Mouse (Mus musculus) forebrain, embryonic 14.5 days (tissue): ENCODE measurements around the gene Wasf2. TPM values are rescaled to one million over a fixed set of nuclear protein-coding genes. Genes with fewer than 3 reads are reported as not detected.

Experiments used
- ATAC-seq: fragments of 200-750 bp; cut with Nextera tagmentation; 2 replicates; pipeline ENCODE4 v1.8.0; 2017; ENCODE audit warnings: mild to moderate bottlenecking, moderate library complexity
- DNase-seq: peaks from one replicate; pipeline ENCODE4 v3.0.0-alpha.2; 2015; ENCODE audit warnings: low spot score
- H3K27ac ChIP-seq: fragments of 300-500 bp; sonication (generic); 2 replicates; pipeline ENCODE4 v1.5.1; 2014; ENCODE audit warnings: low read depth, mild to moderate bottlenecking, control low read depth, low read length, moderate library complexity
- H3K27me3 ChIP-seq: fragments of 300-500 bp; sonication (generic); replicated peaks from 2 replicates; pipeline ENCODE4 v1.6.1; 2014; ENCODE audit warnings: low read length, control low read depth, mixed read lengths; ENCODE audit not compliant: control insufficient read depth, insufficient read depth
- H3K36me3 ChIP-seq: fragments of 300-500 bp; sonication (generic); 2 replicates; pipeline ENCODE4 v1.6.1; 2014; ENCODE audit warnings: low read length, control low read depth; ENCODE audit not compliant: control insufficient read depth, insufficient read depth
- H3K4me1 ChIP-seq: fragments of 300-500 bp; sonication (generic); 2 replicates; pipeline ENCODE4 v1.6.1; 2014; ENCODE audit warnings: antibody characterized with exemption, low read length, control low read depth; ENCODE audit not compliant: control insufficient read depth, insufficient read depth
- H3K4me2 ChIP-seq: fragments of 300-500 bp; sonication (generic); 2 replicates; pipeline ENCODE4 v1.6.1; 2014; ENCODE audit warnings: mild to moderate bottlenecking, control low read depth, low read length
- H3K4me3 ChIP-seq: fragments of 300-500 bp; sonication (generic); 2 replicates; pipeline ENCODE4 v1.5.1; 2014; ENCODE audit warnings: low read depth, low read length, control low read depth
- H3K9ac ChIP-seq: fragments of 300-500 bp; sonication (generic); 2 replicates; pipeline ENCODE4 v1.6.1; 2014; ENCODE audit warnings: mild to moderate bottlenecking, low read length, control low read depth, moderate library complexity
- H3K9me3 ChIP-seq: fragments of 300-500 bp; sonication (generic); replicated peaks from 2 replicates; pipeline ENCODE4 v1.6.1; 2016; ENCODE audit warnings: low read length, control low read depth, mixed read lengths; ENCODE audit not compliant: control insufficient read depth
- WGBS: fragments of 180-500 bp; shearing (Covaris S2); extraction: QIAGEN DNeasy Blood & Tissue Kit; methylation state at CpG from one replicate; pipeline ENCODE4 v1.1.7; 2014; 5-methylcytosine and 5-hydroxymethylcytosine counted together
- polyA plus RNA-seq: library from polyadenylated mRNA; unstranded; fragments of >200 nt; fragmentation: Nextera tagmentation; extraction: Ambion mirVana; gene quantifications from 2 replicates; pipeline ENCODE4 v1.2.1, GENCODE M21; 2014

Gene Wasf2
- polyA plus RNA-seq, 1 experiment from 2014 or later: 28.3 TPM

- H3K4me1 ChIP-seq: peaks cover 10% of the 10 kb centered on the region
- no peak overlapping the region for H3K9ac ChIP-seq
- DNase-seq (no peak), ATAC-seq (no peak)
- no peaks in the 10 kb centered on the region for H3K9me3 ChIP-seq
- H3K36me3 ChIP-seq: peaks cover 3% of the 10 kb centered on the region; the same call in 1 of the 2 replicates
- H3K27ac ChIP-seq: no peak overlapping the region
- H3K4me3 ChIP-seq: no peak overlapping the region
- no peak overlapping the region for H3K4me2 ChIP-seq
- WGBS: 90% methylated on average over 4 of the region's 4 CpGs
- H3K27me3 ChIP-seq: no peaks in the 10 kb centered on the region
Observed at GRCm38 (mm10) chr4:133172451-133172850, 42.1 kb downstream of the Wasf2 start.

GRCm38 (mm10) chr4:133174361-133174760, 44.1 kb downstream of the Wasf2 start:
- Histone ChIP-seq H3K9ac (no peak overlapping the region), H3K4me2 (no peak overlapping the region), H3K36me3 (peaks cover 9% of the 10 kb centered on the region; the same call in 1 of the 2 replicates), H3K4me1 (peaks cover 10% of the 10 kb centered on the region), H3K27me3 (no peaks in the 10 kb centered on the region), H3K27ac (no peak overlapping the region), H3K4me3 (no peak overlapping the region), H3K9me3 (no peaks in the 10 kb centered on the region)
- ATAC-seq (no peak), DNase-seq (no peak)
- 86% methylated on average over 4 of the region's 4 CpGs for WGBS

DNA sequence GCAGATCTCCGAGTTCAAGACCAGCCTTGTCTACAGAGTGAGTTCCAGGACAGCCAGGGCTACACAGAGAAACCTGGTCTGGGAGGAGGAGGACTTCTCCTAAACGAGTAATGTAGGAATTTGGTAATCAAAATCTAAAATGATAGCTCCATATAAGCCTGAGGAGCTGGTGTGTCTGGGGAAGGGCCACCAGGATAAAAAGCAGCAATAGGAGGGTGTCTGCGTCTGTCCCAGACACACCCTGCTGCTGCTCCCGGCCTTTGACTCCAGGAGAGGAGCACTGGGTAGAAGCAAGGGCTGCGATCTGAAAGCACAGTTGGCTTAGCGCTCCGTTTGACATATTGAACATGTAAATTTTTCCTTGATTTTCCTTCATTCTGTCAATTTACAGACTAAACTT, 45.0 kb downstream of the Wasf2 start:
- DNase-seq (no peak), ATAC-seq (no peak)
- WGBS: 78% methylated on average over 7 of the region's 7 CpGs

DNA sequence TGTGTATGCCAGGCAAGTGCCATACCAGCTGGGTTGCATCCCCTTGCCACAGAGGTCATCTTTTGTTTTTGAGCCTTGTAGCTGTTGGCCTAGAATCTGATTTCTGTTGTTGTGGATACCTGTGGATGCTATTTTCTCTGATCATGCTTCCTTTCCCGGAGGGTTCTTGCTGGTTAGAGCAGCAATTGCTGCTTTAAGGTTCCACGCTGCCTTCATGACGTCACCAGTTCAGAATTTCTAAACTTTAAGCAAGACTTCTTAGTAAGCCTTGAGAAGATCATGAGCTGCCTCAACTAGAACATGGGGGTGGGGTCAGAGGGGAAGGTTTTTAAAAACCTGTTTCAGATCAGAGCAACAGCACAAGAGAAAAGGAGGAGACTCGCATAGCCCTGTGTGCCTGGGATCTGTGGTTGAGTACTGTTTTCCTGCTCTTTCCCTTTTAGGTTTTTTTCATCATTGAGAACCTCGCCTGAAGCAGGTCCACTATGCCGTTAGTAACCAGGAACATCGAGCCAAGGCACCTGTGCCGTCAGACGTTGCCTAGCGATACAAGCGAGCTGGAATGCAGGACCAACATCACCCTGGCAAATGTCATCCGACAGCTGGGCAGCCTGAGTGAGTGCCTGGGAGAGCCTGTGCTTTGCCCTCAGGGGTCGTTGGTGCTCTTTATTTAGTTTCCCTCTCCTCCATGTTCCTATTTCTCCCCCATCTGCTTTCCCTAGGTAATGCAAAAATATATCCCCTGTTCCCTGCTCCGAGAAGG, 45.9 kb downstream of the Wasf2 start:
- H3K4me2 ChIP-seq: peak overlapping the region; percentile 12; the same call in 1 of the 2 replicates
- ATAC-seq: no peak
- no peaks in the 10 kb centered on the region for H3K9me3 ChIP-seq
- no peak overlapping the region for H3K4me3 ChIP-seq
- H3K4me1 ChIP-seq: peaks cover 10% of the 10 kb centered on the region
- peak overlapping the region; percentile 67 for H3K27ac ChIP-seq
- no peaks in the 10 kb centered on the region for H3K27me3 ChIP-seq
- peak; percentile 51 for DNase-seq
- H3K9ac ChIP-seq: peak overlapping the region; percentile 29
- WGBS: 53% methylated on average over 14 of the region's 14 CpGs
- peaks cover 10% of the 10 kb centered on the region; the same call in 1 of the 2 replicates for H3K36me3 ChIP-seq

More for the DNA sequence above, 45.0 kb downstream of the Wasf2 start:
- Histone ChIP-seq H3K9me3 (no peaks in the 10 kb centered on the region), H3K36me3 (peaks cover 10% of the 10 kb centered on the region; the same call in 1 of the 2 replicates), H3K27me3 (no peaks in the 10 kb centered on the region), H3K4me3 (no peak overlapping the region), H3K4me1 (peaks cover 10% of the 10 kb centered on the region), H3K27ac (no peak overlapping the region), H3K4me2 (no peak overlapping the region), H3K9ac (no peak overlapping the region)

DNA sequence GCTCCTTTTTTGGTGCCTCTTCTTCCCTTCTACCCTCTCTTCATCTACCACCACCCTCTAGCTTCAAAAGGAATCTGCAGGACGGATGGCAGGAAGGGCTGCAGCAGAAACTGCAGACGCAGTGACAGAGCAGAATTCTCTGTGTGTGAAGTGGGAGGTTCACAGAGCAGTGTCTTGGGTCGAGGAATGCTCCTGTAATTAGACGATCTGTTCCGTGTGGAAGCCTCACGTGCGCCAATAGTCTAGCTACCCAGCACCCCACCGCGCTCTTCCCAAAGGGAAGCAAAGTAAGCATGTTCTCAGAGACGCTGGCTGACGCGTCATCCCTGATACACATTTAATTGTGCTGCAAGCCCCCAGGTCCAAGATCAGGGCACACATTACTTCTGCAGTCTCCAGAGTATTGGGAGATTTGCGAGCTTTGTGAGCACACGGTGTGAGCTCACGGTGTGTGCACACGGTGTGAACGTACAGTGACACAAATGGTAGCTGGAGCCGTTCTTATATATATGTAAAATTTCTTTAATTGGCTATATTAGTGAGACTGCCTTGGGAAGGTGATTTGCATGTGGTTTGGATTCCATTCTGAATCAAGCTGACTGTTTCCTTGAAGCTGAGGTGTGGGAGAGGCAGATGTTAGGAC, 46.6 kb downstream of the Wasf2 start:
- H3K4me2 ChIP-seq: peak overlapping the region; percentile 12; the same call in 1 of the 2 replicates
- H3K27ac ChIP-seq: peak overlapping the region; percentile 67
- H3K36me3 ChIP-seq: peaks cover 10% of the 10 kb centered on the region; the same call in 1 of the 2 replicates
- no peaks in the 10 kb centered on the region for H3K9me3 ChIP-seq
- peaks cover 10% of the 10 kb centered on the region for H3K4me1 ChIP-seq
- peak overlapping the region; percentile 29 for H3K9ac ChIP-seq
- no peak overlapping the region for H3K4me3 ChIP-seq
- no peaks in the 10 kb centered on the region for H3K27me3 ChIP-seq
- DNase-seq: peak; percentile 62
- ATAC-seq: peak; percentile 57
- 66% methylated on average over 18 of the region's 18 CpGs for WGBS

DNA sequence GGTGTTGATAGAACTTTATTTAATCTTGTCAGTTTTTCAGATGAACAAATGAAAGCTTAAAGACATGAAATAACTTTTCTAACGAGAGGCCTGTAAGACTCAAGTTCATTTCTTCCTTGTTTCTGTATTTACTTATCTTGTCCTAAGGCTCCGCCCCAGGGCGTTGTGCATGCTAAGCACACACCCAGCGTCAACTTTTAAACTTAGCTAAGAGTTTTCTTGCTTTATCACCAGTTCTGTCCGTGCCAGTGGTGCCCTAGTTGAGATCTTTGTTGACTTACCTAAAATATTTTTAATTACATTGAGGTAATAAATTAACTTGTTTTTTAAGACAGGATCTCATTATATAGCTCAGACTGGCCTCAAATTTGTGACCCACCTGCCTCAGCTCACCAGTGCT, 48.0 kb downstream of the Wasf2 start:
- Histone ChIP-seq H3K36me3 (peaks cover 10% of the 10 kb centered on the region; the same call in 1 of the 2 replicates), H3K9ac (no peak overlapping the region), H3K27ac (no peak overlapping the region), H3K4me2 (no peak overlapping the region), H3K9me3 (no peaks in the 10 kb centered on the region), H3K4me1 (peaks cover 10% of the 10 kb centered on the region), H3K27me3 (no peaks in the 10 kb centered on the region), H3K4me3 (no peak overlapping the region)
- ATAC-seq: no peak
- no peak for DNase-seq
- 91% methylated on average over 5 of the region's 5 CpGs for WGBS

- no peak overlapping the region for H3K9ac ChIP-seq
- no peak overlapping the region for H3K4me2 ChIP-seq
- DNase-seq: no peak
- H3K4me3 ChIP-seq: no peak overlapping the region
- ATAC-seq: no peak
- WGBS: 95% methylated on average over 7 of the region's 7 CpGs
- no peaks in the 10 kb centered on the region for H3K9me3 ChIP-seq
- no peak overlapping the region for H3K27ac ChIP-seq
- peaks cover 10% of the 10 kb centered on the region for H3K4me1 ChIP-seq
- H3K27me3 ChIP-seq: no peaks in the 10 kb centered on the region
- peaks cover 10% of the 10 kb centered on the region; the same call in 1 of the 2 replicates for H3K36me3 ChIP-seq
Observed at GRCm38 (mm10) chr4:133179258-133179657, 49.0 kb downstream of the Wasf2 start.

GRCm38 (mm10) chr4:133182439-133183033, 52.2 kb downstream of the Wasf2 start:
- ATAC-seq: no peak
- 92% methylated on average over 8 of the region's 8 CpGs for WGBS
- DNase-seq: no peak
- no peak overlapping the region for H3K27ac ChIP-seq
- peaks cover 20% of the 10 kb centered on the region for H3K36me3 ChIP-seq
- no peak overlapping the region for H3K4me3 ChIP-seq
- H3K4me1 ChIP-seq: peaks cover 7% of the 10 kb centered on the region; the same call in 1 of the 2 replicates
- no peaks in the 10 kb centered on the region for H3K27me3 ChIP-seq
- no peak overlapping the region for H3K9ac ChIP-seq
- no peaks in the 10 kb centered on the region for H3K9me3 ChIP-seq
- no peak overlapping the region for H3K4me2 ChIP-seq
